Mouse (Mus musculus) CH12.LX (cell line): Measurements from ENCODE around the gene Nmnat2. TPM values are rescaled to one million over a fixed set of nuclear protein-coding genes. Genes with fewer than 3 reads are reported as not detected.

Experiments used
- DNase-seq: peaks from one replicate; pipeline ENCODE4 v3.0.0-alpha.2; 2013; ENCODE audit errors: extremely low read depth
- H3K27ac ChIP-seq: 2 replicates; pipeline ENCODE4 v1.5.1; 2012; ENCODE audit warnings: low read depth, mild to moderate bottlenecking, control low read depth, moderate library complexity; ENCODE audit not compliant: insufficient read depth
- H3K27me3 ChIP-seq: replicated peaks from 2 replicates; pipeline ENCODE3; 2012; ENCODE audit warnings: inconsistent platforms
- H3K36me3 ChIP-seq, 2 experiments: replicated peaks in 1 of 2; 2 replicates each; pipeline versions ENCODE3 to v1.6.1; 2012; ENCODE audit warnings: inconsistent platforms in 1 of 2, low read length in 1 of 2, mild to moderate bottlenecking in 1 of 2, mixed read lengths in 1 of 2, moderate library complexity in 1 of 2; ENCODE audit not compliant: control insufficient read depth in 1 of 2, insufficient read depth in 1 of 2
- H3K4me1 ChIP-seq, 2 experiments: 2 replicates each; pipeline ENCODE4 v1.6.1; 2012; ENCODE audit warnings: inconsistent platforms in 1 of 2, moderate library complexity in 1 of 2; ENCODE audit not compliant: insufficient read depth in 2 of 2, control insufficient read depth in 1 of 2
- H3K4me2 ChIP-seq: 2 replicates; pipeline ENCODE4 v1.6.1; 2012; ENCODE audit warnings: low read depth, mild to moderate bottlenecking, control low read depth; ENCODE audit not compliant: poor library complexity, insufficient read depth, severe bottlenecking
- H3K4me3 ChIP-seq, 3 experiments: fragments of 150-350 bp in 1 of 3; sonication (generic) in 1 of 3; replicated peaks in 1 of 3; 2 replicates each; pipeline versions ENCODE3 to v1.5.1; 2011 to 2012; ENCODE audit warnings: low read depth in 2 of 3, low read length in 2 of 3, mild to moderate bottlenecking in 2 of 3, moderate library complexity in 2 of 3, control low read depth in 1 of 3, improper control_type of control experiment in 1 of 3, inconsistent platforms in 1 of 3, mixed read lengths in 1 of 3; ENCODE audit not compliant: poor library complexity in 1 of 3
- H3K79me2 ChIP-seq: replicated peaks from 2 replicates; pipeline ENCODE4 v1.6.1; 2012; ENCODE audit warnings: mild to moderate bottlenecking, moderate library complexity; ENCODE audit not compliant: control insufficient read depth, poor library complexity, insufficient read depth, severe bottlenecking; ENCODE audit errors: extremely low read depth
- H3K9ac ChIP-seq: 2 replicates; pipeline ENCODE4 v1.6.1; 2012; ENCODE audit warnings: low read depth, mild to moderate bottlenecking, control low read depth, moderate library complexity; ENCODE audit not compliant: insufficient read depth
- H3K9me3 ChIP-seq: replicated peaks from 2 replicates; pipeline ENCODE3; 2012; ENCODE audit warnings: low read length, inconsistent platforms, mixed read lengths
- CTCF ChIP-seq, 2 experiments: IDR thresholded peaks in 1 of 2; conservative IDR thresholded peaks in 1 of 2; 2 replicates each; pipeline ENCODE4 v1.5.1; 2011 to 2012; ENCODE audit warnings: low read depth in 2 of 2, low read length in 2 of 2, improper control_type of control experiment in 1 of 2, inconsistent platforms in 1 of 2, mild to moderate bottlenecking in 1 of 2, moderate library complexity in 1 of 2
- EP300 ChIP-seq: IDR thresholded peaks from 2 replicates; pipeline ENCODE4 v1.6.1; 2011; ENCODE audit warnings: low read length, improper control_type of control experiment
- GABPA ChIP-seq: IDR thresholded peaks from 2 replicates; pipeline ENCODE4 v1.6.1; 2012; ENCODE audit warnings: low read depth, low read length, improper control_type of control experiment, inconsistent platforms; ENCODE audit not compliant: insufficient replicate concordance
- JUN ChIP-seq: IDR thresholded peaks from 2 replicates; pipeline ENCODE4 v1.6.1; 2011; ENCODE audit warnings: low read depth, mild to moderate bottlenecking, low read length, improper control_type of control experiment, moderate library complexity; ENCODE audit not compliant: insufficient read depth
- JUND ChIP-seq: conservative IDR thresholded peaks from 2 replicates; pipeline ENCODE4 v1.6.1; 2011; ENCODE audit warnings: low read depth, low read length, improper control_type of control experiment
- KAT2A ChIP-seq: IDR thresholded peaks from 2 replicates; pipeline ENCODE4 v1.6.1; 2012; ENCODE audit warnings: low read length, improper control_type of control experiment, inconsistent platforms; ENCODE audit not compliant: insufficient replicate concordance
- MAFK ChIP-seq: IDR thresholded peaks from 2 replicates; pipeline ENCODE4 v1.6.1; 2011; ENCODE audit warnings: low read length, improper control_type of control experiment; ENCODE audit not compliant: insufficient replicate concordance
- MAX ChIP-seq: IDR thresholded peaks from 2 replicates; pipeline ENCODE4 v1.6.1; 2011; ENCODE audit warnings: low read length, improper control_type of control experiment
- MAZ ChIP-seq: IDR thresholded peaks from 2 replicates; pipeline ENCODE4 v1.6.1; 2012; ENCODE audit warnings: low read depth, mild to moderate bottlenecking, inconsistent platforms, low read length, improper control_type of control experiment, moderate library complexity
- MEF2A ChIP-seq: IDR thresholded peaks from 2 replicates; pipeline ENCODE4 v1.6.1; 2014; ENCODE audit warnings: low read depth, mild to moderate bottlenecking, inconsistent platforms, low read length, improper control_type of control experiment, borderline replicate concordance
- MXI1 ChIP-seq: IDR thresholded peaks from 2 replicates; pipeline ENCODE4 v1.6.1; 2011; ENCODE audit warnings: mild to moderate bottlenecking, low read depth, low read length, improper control_type of control experiment
- MYC ChIP-seq: IDR thresholded peaks from 2 replicates; pipeline ENCODE4 v1.6.1; 2011; ENCODE audit warnings: low read depth, mild to moderate bottlenecking, improper control_type of control experiment, low read length
- NELFE ChIP-seq: IDR thresholded peaks from 2 replicates; pipeline ENCODE4 v1.6.1; 2011; ENCODE audit warnings: low read depth, low read length, improper control_type of control experiment
- NRF1 ChIP-seq: IDR thresholded peaks from 2 replicates; pipeline ENCODE4 v1.6.1; 2014; ENCODE audit warnings: low read depth, mild to moderate bottlenecking, inconsistent platforms, low read length, improper control_type of control experiment, moderate library complexity
- PAX5 ChIP-seq: IDR thresholded peaks from 2 replicates; pipeline ENCODE4 v1.6.1; 2012; ENCODE audit warnings: low read length, inconsistent platforms, mixed read lengths
- POLR2A ChIP-seq: IDR thresholded peaks from 2 replicates; pipeline ENCODE4 v1.6.1; 2011; ENCODE audit warnings: low read depth, mild to moderate bottlenecking, improper control_type of control experiment, low read length
- POLR2AphosphoS2 ChIP-seq: IDR thresholded peaks from 2 replicates; pipeline ENCODE4 v1.6.1; 2011; ENCODE audit warnings: low read depth, low read length, improper control_type of control experiment
- RAD21 ChIP-seq: IDR thresholded peaks from 2 replicates; pipeline ENCODE4 v1.6.1; 2011; ENCODE audit warnings: low read depth, mild to moderate bottlenecking, low read length, improper control_type of control experiment, moderate library complexity
- SIN3A ChIP-seq: IDR thresholded peaks from 2 replicates; pipeline ENCODE4 v1.6.1; 2012; ENCODE audit warnings: low read length, improper control_type of control experiment, inconsistent platforms
- SMC3 ChIP-seq: IDR thresholded peaks from 2 replicates; pipeline ENCODE4 v1.6.1; 2011; ENCODE audit warnings: low read depth, low read length, improper control_type of control experiment
- TBP ChIP-seq: conservative IDR thresholded peaks from 2 replicates; pipeline ENCODE4 v1.6.1; 2011; ENCODE audit warnings: low read depth, low read length, improper control_type of control experiment
- TCF12 ChIP-seq: IDR thresholded peaks from 2 replicates; pipeline ENCODE4 v1.6.1; 2014; ENCODE audit warnings: low read depth, mild to moderate bottlenecking, inconsistent platforms, low read length, improper control_type of control experiment
- UBTF ChIP-seq: IDR thresholded peaks from 2 replicates; pipeline ENCODE4 v1.6.1; 2012; ENCODE audit warnings: low read depth, mild to moderate bottlenecking, inconsistent platforms, low read length, improper control_type of control experiment, moderate library complexity
- USF1 ChIP-seq: IDR thresholded peaks from 2 replicates; pipeline ENCODE4 v1.6.1; 2014; ENCODE audit warnings: low read depth, mild to moderate bottlenecking, inconsistent platforms, low read length, improper control_type of control experiment
- ZC3H11A ChIP-seq: IDR thresholded peaks from 2 replicates; pipeline ENCODE4 v1.6.1; 2012; ENCODE audit warnings: low read depth, mild to moderate bottlenecking, inconsistent platforms, low read length, improper control_type of control experiment
- ZKSCAN1 ChIP-seq: IDR thresholded peaks from 2 replicates; pipeline ENCODE4 v1.6.1; 2012; ENCODE audit warnings: low read depth, inconsistent platforms, low read length, improper control_type of control experiment, borderline replicate concordance
- ZMIZ1 ChIP-seq: IDR thresholded peaks from 2 replicates; pipeline ENCODE4 v1.6.1; 2012; ENCODE audit warnings: low read depth, mild to moderate bottlenecking, inconsistent platforms, low read length, improper control_type of control experiment
- ZNF384 ChIP-seq: IDR thresholded peaks from 2 replicates; pipeline ENCODE4 v1.6.1; 2012; ENCODE audit warnings: low read depth, low read length, improper control_type of control experiment, inconsistent platforms
- dilution Hi-C: fragments of 300-500 bp; cut with MboI; formaldehyde crosslinking; loops from 2 replicates; pipeline ENCODE4 v1.14.3; 2020; ENCODE audit warnings: low sequenced_read_pairs; ENCODE audit not compliant: extremely low pct_unique_long_range_greater_than_20kb, extremely low pct_ligation_motif_present
- in situ Hi-C: fragments of 300-500 bp; cut with MboI; formaldehyde crosslinking; loops from 3 replicates; pipeline ENCODE4 v1.14.3; 2019; ENCODE audit warnings: low sequenced_read_pairs, low pct_ligation_motif_present, low pct_unique_long_range_greater_than_20kb, mixed read lengths
- polyA plus RNA-seq: library from polyadenylated mRNA; unstranded; fragments of >175 nt; gene quantifications from 2 replicates; pipeline ENCODE4 v1.2.1, GENCODE M21; 2012; ENCODE audit warnings: low read depth; ENCODE audit not compliant: insufficient read length
- total RNA-seq, 2 experiments: library from RNA; depleted of rRNA; stranded (reverse); fragments of 300-350 nt in 1 of 2; fragments of >200 nt in 1 of 2; gene quantifications; 2 replicates each; pipeline ENCODE4 v1.2.3; 2012 to 2014

The Nmnat2 gene
- total and polyA plus RNA-seq, 3 experiments, result 0.04 to 0.09 (median 0.09) TPM

- DNase-seq, result no peak
- H3K79me2 ChIP-seq, result no peaks in the 10 kb centered on the region
- no peaks in the 10 kb centered on the region for H3K4me1 ChIP-seq
- H3K4me3 ChIP-seq, result no peak overlapping the region
- TF ChIP-seq MAX (no peak), ZNF384 (no peak), NRF1 (no peak)
- no peak overlapping the region for H3K9ac ChIP-seq
- H3K9me3 ChIP-seq, result no peaks in the 10 kb centered on the region
- in situ Hi-C loops (loop anchor here (25.0 kb wide), 1 partner anchor 500 kb away; no protein-coding TSS in a partner anchor), dilution Hi-C loops (no loop called here)
- peaks cover 2% of the 10 kb centered on the region for H3K27me3 ChIP-seq
- no peak overlapping the region for H3K4me2 ChIP-seq
- no peaks in the 10 kb centered on the region for H3K36me3 ChIP-seq
- H3K27ac ChIP-seq, result no peak overlapping the region
Observed at GRCm38 (mm10) chr1:153037353-153038345, 82.9 kb downstream of the Nmnat2 start.

DNA sequence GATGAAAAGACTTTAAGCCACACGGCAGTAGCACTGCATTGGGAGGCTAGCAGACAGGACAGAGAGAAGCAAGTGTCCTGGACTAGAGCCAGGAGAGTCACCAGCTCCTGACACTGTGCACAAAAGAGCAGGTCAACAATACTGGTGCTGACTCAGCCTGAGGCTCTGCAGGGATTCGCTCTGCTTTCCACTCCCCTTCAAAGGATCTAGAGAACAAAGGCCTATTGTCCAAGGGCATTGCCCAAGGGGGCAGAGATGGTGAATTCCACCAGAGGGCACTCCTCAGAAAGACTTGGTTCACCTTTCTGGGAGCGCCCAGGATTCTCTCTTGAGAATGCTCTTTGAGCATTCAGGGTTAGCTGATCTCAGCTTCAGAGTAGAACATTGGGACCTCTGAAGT, 85.3 kb downstream of the Nmnat2 start:
- in situ Hi-C loops (loop anchor here (25.0 kb wide), 1 partner anchor 503 kb away; no protein-coding TSS in a partner anchor), dilution Hi-C loops (no loop called here)
- no peaks in the 10 kb centered on the region for H3K36me3 ChIP-seq
- H3K9ac ChIP-seq, result no peak overlapping the region
- DNase-seq, result peak; percentile 6
- H3K79me2 ChIP-seq, result no peaks in the 10 kb centered on the region
- H3K9me3 ChIP-seq, result no peaks in the 10 kb centered on the region
- H3K4me2 ChIP-seq, result no peak overlapping the region
- TF ChIP-seq JUND (no peak), RAD21 (peak; percentile 33), JUN (no peak), NELFE (no peak), SMC3 (peak; percentile 59), ZC3H11A (no peak), TBP (no peak), POLR2A (no peak), ZMIZ1 (no peak), POLR2AphosphoS2 (no peak), ZNF384 (no peak), EP300 (no peak), SIN3A (no peak), MAFK (no peak), GABPA (no peak), USF1 (no peak), MEF2A (no peak), MYC (no peak), TCF12 (no peak), MAZ (no peak), PAX5 (no peak), UBTF (no peak), MXI1 (no peak), CTCF (conservative IDR thresholded peaks at IDR 0.05 in 1 of 2, IDR thresholded peaks at IDR 0.05 in 1 of 2; ENCODE audit: low read depth in 2 of 2, low read length in 2 of 2) (peak in 1 of 2 experiments; percentile 59; a peak in 2 of 4 replicates), ZKSCAN1 (no peak), KAT2A (no peak)
- no peaks in the 10 kb centered on the region for H3K4me1 ChIP-seq
- peaks cover 2% of the 10 kb centered on the region for H3K27me3 ChIP-seq
- H3K4me3 ChIP-seq, result no peak overlapping the region
- H3K27ac ChIP-seq, result no peak overlapping the region
